Mouse (Mus musculus) liver, postnatal 0 days (tissue): ENCODE measurements around the gene Rasa4. TPM values are rescaled to one million over a fixed set of nuclear protein-coding genes. Genes with fewer than 3 reads are reported as not detected.

Experiments used
- ATAC-seq: fragments of 200-750 bp; cut with Nextera tagmentation; 2 replicates; pipeline ENCODE4 v1.8.0; 2017; ENCODE audit warnings: mild to moderate bottlenecking, moderate library complexity
- DNase-seq: peaks from one replicate; pipeline ENCODE4 v3.0.0-alpha.2; 2016
- H3K27ac ChIP-seq: fragments of 300-500 bp; sonication (generic); 2 replicates; pipeline ENCODE4 v1.5.1; 2014; ENCODE audit warnings: antibody characterized with exemption, moderate library complexity, mild to moderate bottlenecking, low read depth
- H3K27me3 ChIP-seq: fragments of 300-500 bp; sonication (generic); 2 replicates; pipeline ENCODE4 v1.6.1; 2014; ENCODE audit warnings: low read length, control low read depth, mixed read lengths; ENCODE audit not compliant: insufficient read depth
- H3K36me3 ChIP-seq: fragments of 300-500 bp; sonication (generic); replicated peaks from 2 replicates; pipeline ENCODE4 v1.6.1; 2014; ENCODE audit warnings: mild to moderate bottlenecking, control low read depth, low read length, moderate library complexity, mixed read lengths; ENCODE audit not compliant: insufficient read depth
- H3K4me1 ChIP-seq: fragments of 300-500 bp; sonication (generic); 2 replicates; pipeline ENCODE4 v1.6.1; 2014; ENCODE audit warnings: antibody characterized with exemption, mild to moderate bottlenecking, control low read depth; ENCODE audit not compliant: insufficient read depth
- H3K4me2 ChIP-seq: fragments of 300-500 bp; sonication (generic); 2 replicates; pipeline ENCODE4 v1.6.1; 2014; ENCODE audit warnings: low read depth, mild to moderate bottlenecking, low read length, moderate library complexity, mixed read lengths
- H3K4me3 ChIP-seq: fragments of 300-500 bp; sonication (generic); 2 replicates; pipeline ENCODE4 v1.5.1; 2014; ENCODE audit warnings: low read depth, low read length
- H3K9ac ChIP-seq: fragments of 300-500 bp; sonication (generic); replicated peaks from 2 replicates; pipeline ENCODE4 v1.6.1; 2014; ENCODE audit warnings: mild to moderate bottlenecking, moderate library complexity
- H3K9me3 ChIP-seq: fragments of 300-500 bp; sonication (generic); 2 replicates; pipeline ENCODE4 v1.6.1; 2016; ENCODE audit warnings: mild to moderate bottlenecking, control low read depth, low read length, mixed read lengths
- CTCF ChIP-seq: sonication (generic); IDR thresholded peaks from 2 replicates; pipeline ENCODE4 v1.5.1; 2016; ENCODE audit warnings: antibody characterized with exemption, low read depth
- EP300 ChIP-seq: IDR thresholded peaks from 2 replicates; pipeline ENCODE4 v1.6.1; 2016; ENCODE audit warnings: antibody characterized with exemption, low read depth, mild to moderate bottlenecking
- WGBS: fragments of 180-500 bp; shearing (Covaris S2); extraction: QIAGEN DNeasy Blood & Tissue Kit; methylation state at CpG from one replicate; pipeline ENCODE4 v1.1.7; 2014; ENCODE audit not compliant: insufficient replicate concordance; 5-methylcytosine and 5-hydroxymethylcytosine counted together
- polyA plus RNA-seq: library from polyadenylated mRNA; unstranded; fragments of >200 nt; fragmentation: Nextera tagmentation; extraction: Ambion mirVana; gene quantifications from 2 replicates; pipeline ENCODE4 v1.2.1, GENCODE M21; 2015

The Rasa4 gene
- polyA plus RNA-seq, 1 experiment from 2014 or later, result 2.1 TPM

DNA sequence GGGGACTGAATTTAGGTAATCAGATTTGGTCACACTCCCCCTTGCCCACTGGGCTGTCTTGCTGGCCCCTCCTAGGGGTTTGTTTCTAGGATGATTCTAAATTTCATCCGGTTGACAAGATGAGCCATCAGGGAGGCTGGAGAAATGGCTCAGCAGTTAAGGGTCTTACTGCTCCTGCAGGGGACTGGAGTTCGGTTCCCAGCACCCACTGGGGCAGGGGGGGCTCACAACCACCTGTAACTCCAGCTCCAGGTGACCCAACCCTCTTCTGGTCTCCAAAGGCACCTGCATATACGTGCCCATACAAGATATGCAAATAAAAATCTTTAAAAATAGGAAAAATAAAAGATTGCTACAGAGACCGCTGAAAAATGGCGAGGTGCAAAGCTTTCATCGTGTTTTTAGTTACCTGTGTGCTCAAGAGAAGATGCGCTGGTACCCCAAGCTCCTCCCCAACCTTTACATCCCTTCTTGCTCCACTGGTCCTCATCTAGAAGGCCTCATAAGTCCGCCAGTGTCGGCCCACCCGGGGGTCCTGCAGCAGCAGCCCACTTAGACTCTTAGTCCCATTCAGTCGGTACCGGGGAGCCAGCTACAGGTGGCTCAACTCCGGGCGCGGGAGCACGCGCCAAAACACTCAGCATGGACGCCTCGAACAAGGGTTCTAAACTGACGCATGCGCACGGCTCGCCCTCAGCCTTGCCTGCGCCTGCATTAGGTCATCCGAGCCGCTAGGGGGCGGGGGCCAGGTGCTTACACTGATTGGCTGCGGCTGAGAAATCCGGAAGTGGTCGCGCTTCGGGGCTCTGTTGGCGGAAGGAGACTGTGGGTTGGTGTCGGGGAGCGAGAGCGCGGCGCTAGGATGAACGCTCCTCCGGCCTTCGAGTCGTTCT lies 32.4 kb downstream of the Rasa4 start, which contains the start of gene Polr2j:
Gene Polr2j, plus strand, starts transcription at position 741 of the 893 bp plus-strand sequence.
- Histone ChIP-seq H3K9ac (peak within 1 kb of the TSS; percentile 89), H3K9me3 (no peaks in the 10 kb centered on the region), H3K4me1 (peaks cover 18% of the 10 kb centered on the region), H3K4me2 (peak within 1 kb of the TSS; percentile 86), H3K27me3 (no peaks in the 10 kb centered on the region), H3K4me3 (peak within 1 kb of the TSS; percentile 84), H3K36me3 (peaks cover 12% of the 10 kb centered on the region; the same call in 1 of the 2 replicates), H3K27ac (peak within 1 kb of the TSS; percentile 56)
- DNase-seq (peak; percentile 98), ATAC-seq (peak; percentile 98)
- 3% methylated on average over 42 of the region's 42 CpGs for WGBS
- TF ChIP-seq CTCF (peak; percentile 100), EP300 (no peak)

DNA sequence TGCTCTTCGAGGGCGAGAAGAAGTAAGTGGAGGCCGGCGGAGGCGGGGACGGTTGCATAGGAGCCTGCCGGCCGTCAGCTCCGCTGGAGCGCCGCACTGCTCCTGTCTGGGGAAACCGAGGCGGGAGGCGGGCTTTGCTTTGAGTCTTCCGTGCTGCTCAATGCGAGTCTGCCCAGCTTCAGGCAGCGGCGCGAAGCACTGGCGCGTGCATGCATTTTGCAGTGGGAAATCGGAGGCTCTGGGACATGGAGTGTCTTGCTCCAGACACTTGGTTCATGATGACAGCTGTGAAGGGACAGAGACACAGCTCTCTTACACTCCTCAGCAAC lies 33.0 kb downstream of the Rasa4 start:
- peak overlapping the region; percentile 56 for H3K27ac ChIP-seq
- peak; percentile 75 for ATAC-seq

GRCm38 (mm10) chr5:136122165-136122564 lies 38.4 kb downstream of the Rasa4 start:
- DNase-seq, result no peak
- ATAC-seq, result no peak
- 85% methylated on average over 10 of the region's 10 CpGs for WGBS
- no peak overlapping the region for H3K4me2 ChIP-seq
- no peaks in the 10 kb centered on the region for H3K9me3 ChIP-seq
- H3K36me3 ChIP-seq, result peaks cover 57% of the 10 kb centered on the region
- no peak overlapping the region for H3K9ac ChIP-seq
- H3K27ac ChIP-seq, result no peak overlapping the region
- H3K27me3 ChIP-seq, result no peaks in the 10 kb centered on the region
- peaks cover 11% of the 10 kb centered on the region for H3K4me1 ChIP-seq
- no peak for TF ChIP-seq EP300
- TF ChIP-seq CTCF, result no peak
- H3K4me3 ChIP-seq, result no peak overlapping the region

More for the DNA sequence above, 33.0 kb downstream of the Rasa4 start:
- Histone ChIP-seq H3K4me1 (peaks cover 18% of the 10 kb centered on the region), H3K4me3 (peak overlapping the region; percentile 84), H3K9me3 (no peaks in the 10 kb centered on the region), H3K9ac (peak overlapping the region; percentile 89), H3K27me3 (no peaks in the 10 kb centered on the region), H3K4me2 (peak overlapping the region; percentile 86), H3K36me3 (peaks cover 16% of the 10 kb centered on the region)
- no peak for DNase-seq
- TF ChIP-seq CTCF (no peak), EP300 (no peak)
- 0% methylated on average over 22 of the region's 22 CpGs for WGBS

DNA sequence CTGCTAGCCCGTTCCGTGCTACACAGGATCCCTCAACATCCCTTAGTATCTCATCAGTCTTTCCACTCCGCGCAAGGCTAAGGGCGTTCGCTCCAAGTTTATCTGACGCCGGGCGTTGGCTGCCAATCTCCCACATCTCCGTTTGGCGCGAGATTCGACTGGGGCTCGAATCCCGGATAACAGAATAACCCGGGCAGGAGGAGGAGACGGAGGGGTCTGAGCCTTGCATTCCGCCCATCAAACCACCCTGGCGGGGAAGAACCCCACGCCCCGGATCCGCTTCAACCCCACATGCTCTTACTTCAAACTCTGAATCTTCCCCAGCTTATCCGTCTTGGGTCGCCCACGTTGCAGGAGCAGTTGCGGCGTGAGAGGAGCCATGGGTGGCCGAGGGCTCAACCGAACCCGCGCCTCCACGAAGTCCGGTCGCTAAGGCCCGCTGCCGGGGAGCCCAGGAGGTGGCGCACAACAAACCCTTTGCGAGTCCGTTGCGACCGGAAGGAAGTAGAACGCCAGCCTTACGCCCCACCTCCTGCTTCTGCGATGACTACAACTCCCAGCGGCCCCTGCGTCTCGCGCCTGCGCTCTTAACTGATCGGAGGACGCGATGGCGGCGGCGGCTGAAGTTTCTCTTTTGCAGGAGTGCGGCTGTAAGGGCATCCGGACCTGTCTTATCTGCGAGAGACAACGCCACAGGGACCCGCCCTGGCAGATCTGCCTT lies 52.0 kb downstream of the Rasa4 start, which contains the start of the genes Lrwd1 and Alkbh4:
Gene Lrwd1, minus strand, starts transcription at position 504 of the 721 bp plus-strand sequence.
Gene Alkbh4, plus strand, starts transcription at position 576 of the 721 bp plus-strand sequence.
- Histone ChIP-seq H3K4me1 (peaks cover 15% of the 10 kb centered on the region), H3K4me3 (peak within 1 kb of the TSS; percentile 93), H3K36me3 (peaks cover 41% of the 10 kb centered on the region), H3K27me3 (no peaks in the 10 kb centered on the region), H3K27ac (peak within 1 kb of the TSS; percentile 91), H3K9me3 (no peaks in the 10 kb centered on the region), H3K4me2 (peak within 1 kb of the TSS; percentile 77), H3K9ac (peak within 1 kb of the TSS; percentile 89)
- whole genome bisulfite sequencing, result under 1% methylated on average over 60 of the region's 60 CpGs
- peak; percentile 95 for ATAC-seq
- TF ChIP-seq CTCF, result peak; percentile 90
- TF ChIP-seq EP300, result peak; percentile 47; the same call in 1 of the 2 replicates
- peak; percentile 97 for DNase-seq

DNA sequence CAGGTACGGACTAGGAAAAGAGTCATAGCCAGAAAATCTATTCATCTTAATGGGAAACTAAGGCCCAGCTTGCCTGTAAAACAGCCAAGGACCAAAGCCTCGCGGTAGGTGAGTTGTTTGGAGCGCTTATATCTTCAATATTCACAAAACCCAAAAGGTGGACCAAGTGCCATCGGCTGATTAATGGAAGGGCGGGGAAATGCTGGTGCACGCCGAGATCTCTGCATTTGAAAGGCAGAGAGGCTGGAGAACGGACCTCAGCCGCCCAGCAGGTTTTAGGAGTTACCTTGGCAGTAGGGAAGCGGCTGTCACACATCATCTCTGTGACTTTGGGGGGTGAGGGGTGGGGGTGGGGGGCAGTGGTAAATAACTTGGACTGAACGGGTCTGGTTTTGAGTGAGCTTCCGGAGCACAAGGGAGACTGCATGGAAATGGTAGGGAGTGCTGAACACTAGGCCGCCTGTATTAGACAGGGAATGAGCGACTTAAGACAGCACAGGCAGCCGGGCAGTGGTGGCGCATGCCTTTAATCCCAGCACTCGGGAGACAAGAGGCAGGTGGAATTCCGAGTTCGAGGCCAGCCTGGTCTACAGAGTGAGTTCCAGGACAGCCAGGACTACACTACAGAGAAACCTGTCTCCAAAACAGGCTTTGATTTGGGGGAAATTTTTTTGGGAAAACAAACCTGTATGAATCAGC lies 52.7 kb downstream of the Rasa4 start:
- Histone ChIP-seq H3K4me2 (peak overlapping the region; percentile 77), H3K9me3 (no peaks in the 10 kb centered on the region), H3K27me3 (no peaks in the 10 kb centered on the region), H3K4me3 (peak overlapping the region; percentile 93), H3K27ac (peak overlapping the region; percentile 91), H3K9ac (peak overlapping the region; percentile 89), H3K36me3 (peaks cover 46% of the 10 kb centered on the region), H3K4me1 (peaks cover 15% of the 10 kb centered on the region)
- ATAC-seq, result peak; percentile 43
- WGBS, result 6% methylated on average over 20 of the region's 20 CpGs
- no peak for TF ChIP-seq EP300
- TF ChIP-seq CTCF, result no peak
- no peak for DNase-seq
